Mouse (Mus musculus): Measurements from ENCODE around the gene Gas1. TPM values are rescaled to one million over a fixed set of nuclear protein-coding genes. Genes with fewer than 3 reads are reported as not detected.
A peak's percentile ranks its signal among the peaks of the same experiment; 100 is the strongest.

Gene Gas1
- polyA plus RNA-seq (2012; rRNA removed): 10.6 and 10.9 TPM in 2 replicates

GRCm38 (mm10) chr13:60177106-60177796 lies at the start of gene Gas1:
Gas1 (minus strand) TSS chr13:60177365.
- DNase-seq (ENCODE audit: extremely low spot score in 1 of 2, low spot score in 1 of 2): peak; percentile 38 to 70

DNA sequence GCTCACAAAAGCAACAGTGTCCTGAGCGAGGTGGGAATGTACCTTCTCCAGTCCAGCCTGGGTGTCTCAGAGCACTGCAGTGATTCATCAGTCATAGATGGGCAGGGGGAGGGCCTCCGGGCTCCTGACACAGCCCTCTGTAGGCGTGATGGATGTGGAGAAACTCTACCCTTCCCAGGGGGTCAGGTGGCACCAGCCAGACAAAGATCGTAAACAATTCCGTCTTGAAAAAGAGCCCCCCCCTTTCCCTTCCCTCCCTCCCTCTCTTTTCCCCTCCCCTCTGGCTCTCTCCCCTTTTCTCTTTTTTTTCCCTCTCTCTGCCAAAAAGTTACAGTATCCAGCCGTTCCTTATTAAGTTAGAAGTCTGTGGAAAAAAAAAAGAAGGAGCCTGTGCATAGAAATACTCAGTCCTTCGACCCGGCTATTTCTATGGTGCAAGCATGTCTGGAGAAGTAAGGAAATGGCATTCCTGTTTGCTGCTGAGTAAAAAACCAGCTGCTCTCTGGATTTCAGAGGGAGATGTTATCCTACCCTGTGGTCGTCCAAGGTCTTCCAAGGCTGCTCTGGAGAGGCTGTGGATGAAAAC lies 49.2 kb upstream of the Gas1 start:
- no peak for DNase-seq (ENCODE audit: extremely low spot score in 1 of 2, low spot score in 1 of 2)

DNA sequence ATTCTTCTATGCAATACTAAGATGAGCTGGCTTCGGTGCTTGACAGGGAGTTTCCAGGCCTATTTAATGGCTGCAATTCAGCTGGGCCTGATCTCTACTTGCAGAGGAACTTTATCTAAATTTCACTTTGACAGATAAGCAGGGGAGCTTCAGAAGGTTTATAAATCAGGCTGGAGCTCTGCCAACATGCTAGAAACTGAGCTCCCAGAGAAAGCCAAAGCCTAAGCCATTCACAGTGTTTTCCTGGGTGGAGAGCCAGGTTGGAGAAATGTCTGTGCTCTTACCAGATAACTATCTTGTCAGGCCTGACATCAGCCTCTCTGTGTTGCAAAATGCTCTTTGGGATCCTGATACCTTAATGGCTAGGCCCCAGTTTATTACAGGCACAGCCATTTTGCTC lies 48.6 kb upstream of the Gas1 start:
- no peak for DNase-seq (ENCODE audit: extremely low spot score in 1 of 2, low spot score in 1 of 2)

- no peak for DNase-seq (ENCODE audit: extremely low spot score in 1 of 2, low spot score in 1 of 2)
Observed at GRCm38 (mm10) chr13:60225276-60225675, 48.1 kb upstream of the Gas1 start.

DNA sequence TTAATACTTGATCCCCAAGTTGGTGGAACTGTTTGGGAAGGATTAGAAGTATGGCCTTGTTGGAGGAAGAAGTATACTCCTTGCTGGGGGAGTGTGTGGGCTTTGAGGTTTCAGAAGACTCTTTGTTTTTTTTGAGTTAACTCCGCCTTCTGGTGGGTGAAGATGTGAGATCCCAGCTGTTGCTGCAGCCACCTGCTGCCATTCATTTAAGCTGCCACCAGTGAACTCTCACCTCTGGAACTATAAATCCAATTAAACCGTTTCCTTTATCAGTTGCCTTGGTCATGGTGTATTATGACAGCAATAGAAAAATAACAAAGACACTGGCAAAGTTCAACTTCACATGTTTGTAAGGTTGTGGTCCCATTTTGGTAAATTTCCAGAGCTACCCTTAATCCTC lies 46.6 kb upstream of the Gas1 start:
- DNase-seq (ENCODE audit: extremely low spot score in 1 of 2, low spot score in 1 of 2): no peak

GRCm38 (mm10) chr13:60222336-60222735 lies 45.2 kb upstream of the Gas1 start:
- DNase-seq (ENCODE audit: extremely low spot score in 1 of 2, low spot score in 1 of 2): no peak

GRCm38 (mm10) chr13:60213896-60214295 lies 36.7 kb upstream of the Gas1 start:
- DNase-seq (ENCODE audit: extremely low spot score in 1 of 2, low spot score in 1 of 2): no peak

DNA sequence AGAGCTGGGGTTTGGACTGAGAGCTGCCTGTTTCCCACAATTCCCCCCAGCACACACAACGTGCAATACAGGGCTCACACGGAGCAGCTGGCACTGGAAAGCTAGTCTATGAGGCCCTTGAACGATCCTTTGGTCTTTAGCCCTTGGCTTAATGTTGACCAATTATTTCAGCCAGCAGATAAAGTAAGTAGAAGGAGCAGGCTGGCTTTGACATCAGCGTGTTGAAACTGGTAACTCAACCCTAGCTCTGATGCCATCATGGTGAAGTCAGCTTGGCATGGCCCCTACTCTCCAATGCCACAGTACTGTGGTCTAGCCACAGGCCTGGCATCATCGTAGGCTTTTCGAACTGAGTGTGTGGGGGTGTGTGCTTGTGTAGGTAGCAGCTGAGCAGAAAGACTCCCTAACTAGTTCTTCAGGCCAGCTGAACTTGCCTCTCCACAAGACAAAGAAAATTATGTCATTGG lies 30.0 kb upstream of the Gas1 start:
- no peak for DNase-seq (ENCODE audit: extremely low spot score in 1 of 2, low spot score in 1 of 2)

DNA sequence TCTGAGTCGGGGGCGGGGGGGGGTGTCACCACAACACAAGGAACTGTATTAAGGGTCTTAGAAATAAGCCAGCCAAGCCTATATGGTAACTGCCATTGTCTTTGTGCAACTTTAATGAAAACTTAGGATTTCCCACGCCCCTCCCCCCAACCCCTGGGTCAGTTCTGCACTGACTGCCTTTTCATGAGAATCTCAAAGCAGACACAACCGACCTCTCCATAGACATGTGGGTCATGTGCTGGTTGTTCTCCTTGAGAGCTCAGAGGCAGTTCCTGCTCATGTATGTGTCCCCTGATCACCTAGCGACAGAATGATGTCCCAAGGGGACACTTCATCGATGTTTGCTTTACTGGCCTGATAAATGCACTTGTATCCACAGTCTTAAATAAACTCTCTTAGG lies 27.6 kb upstream of the Gas1 start:
- no peak for DNase-seq (ENCODE audit: extremely low spot score in 1 of 2, low spot score in 1 of 2)

DNA sequence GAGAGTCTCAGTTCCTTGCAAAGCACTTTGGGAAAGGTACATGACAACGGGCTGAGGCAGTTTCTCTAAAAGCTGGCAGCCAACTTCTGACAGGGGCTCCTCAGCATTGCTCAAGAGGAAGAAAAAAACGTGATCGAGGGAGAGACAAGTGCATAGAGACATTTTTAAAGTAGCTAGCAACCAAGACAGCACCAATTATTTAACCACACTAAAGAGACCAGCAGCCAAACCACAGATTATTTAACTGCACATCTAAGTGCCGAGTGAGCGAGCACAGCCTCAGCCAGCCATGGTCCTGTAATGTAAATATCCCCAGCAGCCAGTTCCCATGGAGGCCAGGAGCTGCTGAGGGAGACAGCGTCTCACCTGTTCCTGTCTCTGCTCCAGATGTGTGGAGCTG lies 16.1 kb upstream of the Gas1 start:
- no peak for DNase-seq (ENCODE audit: extremely low spot score in 1 of 2, low spot score in 1 of 2)

GRCm38 (mm10) chr13:60189923-60190322 lies 12.8 kb upstream of the Gas1 start:
- DNase-seq (ENCODE audit: extremely low spot score in 1 of 2, low spot score in 1 of 2): no peak

- no peak for DNase-seq (ENCODE audit: extremely low spot score in 1 of 2, low spot score in 1 of 2)
Observed at GRCm38 (mm10) chr13:60188952-60189351, 11.8 kb upstream of the Gas1 start.

- no peak for DNase-seq (ENCODE audit: extremely low spot score in 1 of 2, low spot score in 1 of 2)
Observed at GRCm38 (mm10) chr13:60187276-60187675, 10.1 kb upstream of the Gas1 start.

GRCm38 (mm10) chr13:60182346-60182745 lies 5.2 kb upstream of the Gas1 start:
- DNase-seq (ENCODE audit: extremely low spot score in 1 of 2, low spot score in 1 of 2): no peak

GRCm38 (mm10) chr13:60179641-60180040 lies 2.5 kb upstream of the Gas1 start:
- DNase-seq (ENCODE audit: extremely low spot score in 1 of 2, low spot score in 1 of 2): no peak

DNA sequence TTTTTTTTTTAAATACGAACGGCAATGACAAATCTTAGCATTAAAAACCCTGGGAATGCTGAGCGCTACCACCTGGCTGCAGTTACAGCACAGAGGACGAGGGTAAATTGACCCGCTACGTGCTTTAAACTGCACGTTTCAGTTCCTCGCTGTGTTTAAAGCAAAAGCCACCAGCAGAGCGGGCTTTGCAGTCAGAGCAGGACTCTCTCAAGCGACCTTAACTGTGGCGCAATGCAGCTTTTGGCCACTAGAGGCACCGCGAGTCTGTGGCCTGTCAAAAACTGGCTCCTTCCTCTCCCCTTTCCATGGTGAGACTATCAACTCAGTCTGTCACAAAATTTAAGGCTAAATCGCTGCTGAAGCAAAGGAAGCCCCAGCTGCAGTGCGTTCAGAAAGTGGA lies 1.3 kb upstream of the Gas1 start:
- DNase-seq (ENCODE audit: extremely low spot score in 1 of 2, low spot score in 1 of 2): peak; percentile 89 to 98

DNA sequence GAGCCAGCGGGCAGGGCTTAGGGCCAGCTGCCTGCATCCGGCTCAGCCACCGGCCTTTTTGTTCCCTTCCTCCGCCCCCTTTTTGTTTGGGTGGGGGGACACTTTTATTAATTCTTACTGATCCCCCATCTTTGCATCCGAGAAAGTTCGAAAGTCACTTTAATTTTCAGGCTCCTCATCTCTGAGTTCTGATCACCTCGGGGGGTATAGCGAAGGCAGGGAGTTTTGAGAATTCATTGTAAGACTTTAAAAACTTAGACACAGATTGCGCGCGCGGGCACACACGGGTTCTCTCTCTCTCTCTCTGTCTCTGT lies 589 bp upstream of the Gas1 start:
- DNase-seq (ENCODE audit: extremely low spot score in 1 of 2, low spot score in 1 of 2): no peak

- DNase-seq (ENCODE audit: extremely low spot score in 1 of 2, low spot score in 1 of 2): no peak
Observed at GRCm38 (mm10) chr13:60176776-60177105, 424 bp downstream of the Gas1 start.

GRCm38 (mm10) chr13:60176136-60176775 lies 909 bp downstream of the Gas1 start:
- peak in 1 of 2 experiments; percentile 64 for DNase-seq (ENCODE audit: extremely low spot score in 1 of 2, low spot score in 1 of 2)

- DNase-seq (ENCODE audit: extremely low spot score in 1 of 2, low spot score in 1 of 2): peak in 1 of 2 experiments; percentile 9
Observed at GRCm38 (mm10) chr13:60175490-60176135, 1.6 kb downstream of the Gas1 start.

DNA sequence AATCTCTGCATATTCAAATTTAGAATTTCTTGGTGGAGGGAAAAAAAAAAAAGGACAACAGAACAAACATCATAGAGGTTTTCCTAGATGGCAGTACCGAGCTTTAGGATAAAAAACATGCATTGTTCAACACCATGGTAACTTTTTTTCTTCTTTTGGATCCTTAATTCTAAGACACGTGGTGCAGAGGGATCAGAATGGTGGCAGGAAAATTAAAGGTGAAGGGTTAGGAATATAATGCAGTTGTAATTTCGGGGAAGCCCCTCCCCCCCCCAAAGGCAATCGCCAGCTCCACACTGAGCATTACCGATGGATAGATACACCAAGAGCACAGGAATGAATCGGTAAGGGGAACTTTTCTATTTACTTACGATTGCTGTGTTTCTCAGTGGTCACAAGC lies 2.2 kb downstream of the Gas1 start:
- DNase-seq (ENCODE audit: extremely low spot score in 1 of 2, low spot score in 1 of 2): no peak
